Mouse (Mus musculus): ENCODE results near the gene Tinagl1. TPM values are rescaled to one million over a fixed set of nuclear protein-coding genes. Genes with fewer than 3 reads are reported as not detected.

The Tinagl1 gene
- total RNA-seq, 2 experiments from 2014 or later = 1.5 to 2.3 TPM

GRCm38 (mm10) chr4:130148405-130148804 lies 26.5 kb downstream of the Tinagl1 start:
- ATAC-seq (replicated peaks; ENCODE audit: poor library complexity) = peak; percentile 96

- no peak for ATAC-seq (replicated peaks; ENCODE audit: poor library complexity)
Measured at GRCm38 (mm10) chr4:130141786-130142185, 33.1 kb downstream of the Tinagl1 start.

GRCm38 (mm10) chr4:130140992-130141402 lies 33.9 kb downstream of the Tinagl1 start:
- ATAC-seq (replicated peaks; ENCODE audit: poor library complexity) = no peak

- no peak for ATAC-seq (replicated peaks; ENCODE audit: poor library complexity)
Measured at GRCm38 (mm10) chr4:130139214-130139492, 35.8 kb downstream of the Tinagl1 start, which contains the start of gene Hcrtr1. TSS of gene Hcrtr1 (minus strand) at chr4:130139359.

DNA sequence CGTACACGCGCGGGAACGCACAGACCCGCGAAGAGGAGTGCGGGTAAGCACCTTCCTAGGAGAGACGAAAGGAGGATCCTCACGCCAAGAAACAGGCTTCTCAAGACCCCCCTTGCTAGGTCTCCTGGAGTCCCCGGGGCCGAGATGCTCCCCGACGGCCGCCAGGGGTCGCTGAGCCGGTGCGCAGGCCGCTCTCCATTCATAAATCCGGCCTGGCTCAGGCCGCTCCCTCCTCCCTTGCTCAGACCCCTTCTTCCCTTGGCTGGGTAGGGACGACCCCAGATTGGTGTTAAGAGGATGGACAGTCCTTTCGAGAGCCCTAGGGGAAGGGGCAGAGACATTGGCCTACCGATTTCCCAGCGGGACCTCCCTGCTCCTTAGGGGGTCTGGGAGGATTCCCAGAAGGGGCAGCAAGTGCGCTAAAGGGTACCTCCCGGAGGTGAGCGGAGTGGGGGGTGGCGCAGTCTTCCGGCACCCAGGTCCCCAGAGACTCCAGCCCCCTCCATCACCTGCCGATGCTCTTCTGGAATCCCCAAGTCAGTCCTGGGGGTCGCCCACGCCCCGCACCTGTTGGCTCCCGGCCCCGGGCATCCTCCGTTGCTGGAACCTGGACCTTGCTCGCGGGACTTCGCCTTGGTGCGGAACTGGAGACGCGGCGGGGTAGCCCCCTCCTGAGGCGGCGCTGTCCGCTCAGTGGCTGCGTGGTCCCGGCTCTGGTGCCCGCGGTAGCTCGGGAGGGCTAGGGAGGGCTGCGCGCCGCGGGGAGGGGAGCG lies 36.3 kb downstream of the Tinagl1 start:
- ATAC-seq (replicated peaks; ENCODE audit: poor library complexity) = peak; percentile 91

DNA sequence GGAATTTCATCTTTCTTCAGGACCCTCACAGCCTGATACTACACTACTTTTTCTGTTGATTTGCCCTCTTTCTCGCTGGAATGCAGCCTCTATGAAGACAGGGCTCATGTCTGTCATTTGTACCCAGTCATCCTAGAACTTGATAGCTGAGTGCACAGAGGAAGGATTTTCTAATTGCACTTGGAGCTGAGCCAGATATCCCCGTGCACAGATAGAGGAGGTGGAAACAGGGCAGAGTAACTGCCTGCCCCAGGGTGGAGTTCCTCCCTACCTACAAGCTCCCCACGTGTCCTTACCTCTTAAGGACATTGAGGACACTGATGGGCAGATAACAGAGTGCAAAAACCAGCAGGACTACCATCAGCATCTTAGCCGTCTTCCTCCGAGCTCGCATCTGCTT lies 41.5 kb downstream of the Tinagl1 start:
- ATAC-seq (replicated peaks; ENCODE audit: poor library complexity) = no peak

GRCm38 (mm10) chr4:130131448-130132105 lies 43.3 kb downstream of the Tinagl1 start:
- ATAC-seq (replicated peaks; ENCODE audit: poor library complexity) = no peak

GRCm38 (mm10) chr4:130130641-130131350 lies 44.1 kb downstream of the Tinagl1 start:
- ATAC-seq (replicated peaks; ENCODE audit: poor library complexity) = no peak

- ATAC-seq (replicated peaks; ENCODE audit: poor library complexity) = no peak
Measured at GRCm38 (mm10) chr4:130130082-130130481, 44.8 kb downstream of the Tinagl1 start.

GRCm38 (mm10) chr4:130128907-130129306 lies 46.0 kb downstream of the Tinagl1 start:
- ATAC-seq (replicated peaks; ENCODE audit: poor library complexity) = peak; percentile 40

- ATAC-seq (replicated peaks; ENCODE audit: poor library complexity) = no peak
Measured at GRCm38 (mm10) chr4:130125935-130126334, 49.0 kb downstream of the Tinagl1 start.

GRCm38 (mm10) chr4:130125164-130125563 lies 49.8 kb downstream of the Tinagl1 start:
- ATAC-seq (replicated peaks; ENCODE audit: poor library complexity) = no peak

GRCm38 (mm10) chr4:130124110-130124509 lies 50.8 kb downstream of the Tinagl1 start:
- no peak for ATAC-seq (replicated peaks; ENCODE audit: poor library complexity)

DNA sequence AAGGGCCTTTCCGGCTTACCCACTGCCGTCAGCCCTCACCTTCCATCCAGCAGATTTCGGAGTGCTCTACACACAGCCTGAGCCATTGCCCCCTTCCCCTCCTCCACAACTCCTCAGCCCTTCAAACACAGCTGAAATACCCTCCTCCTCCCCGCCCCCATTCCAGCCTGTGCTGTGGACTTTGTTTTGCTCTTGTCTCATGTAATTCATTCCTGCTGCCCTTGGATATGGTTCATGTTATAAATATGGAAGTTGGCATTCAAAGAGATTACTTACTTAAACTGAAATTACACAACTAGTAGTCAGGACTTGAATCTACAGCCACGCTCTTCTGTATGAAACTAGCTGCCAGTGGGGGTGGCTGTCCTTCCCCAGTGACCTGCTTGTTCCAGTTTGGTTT lies 51.9 kb downstream of the Tinagl1 start:
- no peak for ATAC-seq (replicated peaks; ENCODE audit: poor library complexity)

DNA sequence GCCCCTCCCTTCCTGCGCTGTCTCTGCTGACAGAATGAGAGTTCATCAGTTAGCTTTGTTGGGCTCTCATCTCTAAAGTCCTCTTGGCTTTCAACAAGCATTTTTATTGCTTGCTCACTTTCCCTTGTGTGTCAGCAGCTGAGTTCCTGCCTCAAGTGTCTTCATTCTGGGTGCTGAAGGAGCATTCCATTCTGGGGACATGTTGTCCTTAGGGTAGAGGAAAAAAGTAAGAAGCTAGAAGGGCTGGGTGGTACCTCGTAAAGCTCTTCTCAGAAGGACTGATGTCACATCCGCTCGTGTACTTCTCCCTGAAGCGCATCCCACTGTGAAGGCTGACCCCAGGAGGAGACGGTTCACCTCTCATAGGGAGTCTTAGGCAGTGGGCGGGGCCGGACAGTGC lies 53.4 kb downstream of the Tinagl1 start:
- ATAC-seq (replicated peaks; ENCODE audit: poor library complexity) = no peak

DNA sequence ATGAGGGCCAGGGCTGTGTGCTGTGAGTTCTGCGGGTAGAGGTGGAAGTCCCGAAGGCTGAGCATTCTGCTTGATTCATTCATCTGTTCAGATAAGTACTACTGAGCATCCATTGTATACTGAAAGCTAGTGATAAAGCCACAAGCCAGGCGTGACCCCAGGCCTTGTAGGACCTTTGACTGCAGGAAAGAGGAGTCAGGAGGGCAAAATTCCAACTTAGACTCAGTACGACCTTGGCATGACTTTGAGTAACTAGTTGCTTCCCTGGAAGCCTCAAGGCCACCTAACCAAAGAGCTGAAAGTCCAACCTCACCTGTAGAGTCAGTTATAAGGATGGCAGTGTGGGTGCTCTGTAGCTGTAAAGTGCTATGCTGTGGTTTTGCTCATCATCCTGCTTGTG lies 54.2 kb downstream of the Tinagl1 start:
- ATAC-seq (replicated peaks; ENCODE audit: poor library complexity) = no peak

Other genes starting within 250 kb of the Tinagl1 start
- 0.05 and 0.49 TPM in 2 replicates for gene Spocd1, start 245.9 kb downstream of the Tinagl1 start, total RNA-seq (2015)
- 0.04 and 0.81 TPM in 2 replicates for gene Spocd1, start 245.9 kb downstream of the Tinagl1 start, total RNA-seq (2017)
- gene Adgrb2, start 190.3 kb downstream of the Tinagl1 start, total RNA-seq (2015) = not detected in 2 replicates
- 0.41 TPM in 1 of 2 replicates, not detected in the other for gene Adgrb2, start 190.3 kb downstream of the Tinagl1 start, total RNA-seq (2017)
- 0.24 and 1.1 TPM in 2 replicates for gene Col16a1, start 127.3 kb downstream of the Tinagl1 start, total RNA-seq (2015)
- gene Col16a1, start 127.3 kb downstream of the Tinagl1 start, total RNA-seq (2017) = 0.17 and 0.84 TPM in 2 replicates
- 39.4 and 51.8 TPM in 2 replicates for gene Pef1, start 72.6 kb downstream of the Tinagl1 start, total RNA-seq (2015)
- gene Pef1, start 72.6 kb downstream of the Tinagl1 start, total RNA-seq (2017) = 11.8 and 15.5 TPM in 2 replicates
- gene Hcrtr1, start 35.8 kb downstream of the Tinagl1 start, total RNA-seq (2015) = not detected in 2 replicates
- gene Hcrtr1, start 35.8 kb downstream of the Tinagl1 start, total RNA-seq (2017) = not detected in 2 replicates
- gene Gm853, start 47.3 kb upstream of the Tinagl1 start, total RNA-seq (2015) = not detected in 2 replicates
- gene Gm853, start 47.3 kb upstream of the Tinagl1 start, total RNA-seq (2017) = not detected in 2 replicates
- 0.07 TPM in 1 of 2 replicates, not detected in the other for gene Serinc2, start 104.1 kb upstream of the Tinagl1 start, total RNA-seq (2015)
- gene Serinc2, start 104.1 kb upstream of the Tinagl1 start, total RNA-seq (2017) = not detected in 2 replicates
- not detected in 2 replicates for gene Fabp3, start 133.5 kb upstream of the Tinagl1 start, total RNA-seq (2015)
- gene Fabp3, start 133.5 kb upstream of the Tinagl1 start, total RNA-seq (2017) = not detected in 2 replicates
- gene Gm10570, start 133.6 kb upstream of the Tinagl1 start, total RNA-seq (2015) = not detected in 2 replicates
- gene Gm10570, start 133.6 kb upstream of the Tinagl1 start, total RNA-seq (2017) = not detected in 2 replicates
- gene Zcchc17, start 184.8 kb upstream of the Tinagl1 start, total RNA-seq (2015) = 16.0 and 21.9 TPM in 2 replicates
- gene Zcchc17, start 184.8 kb upstream of the Tinagl1 start, total RNA-seq (2017) = 81.3 and 132 TPM in 2 replicates
- 65.9 and 66.0 TPM in 2 replicates for gene Snrnp40, start 185.0 kb upstream of the Tinagl1 start, total RNA-seq (2015)
- gene Snrnp40, start 185.0 kb upstream of the Tinagl1 start, total RNA-seq (2017) = 89.7 and 90.8 TPM in 2 replicates